Mouse (Mus musculus) liver, postnatal 0 days (tissue): ENCODE results near the gene Mfsd4a.

Experiments used
- CTCF ChIP-seq: sonication (generic); IDR thresholded peaks from 2 replicates; pipeline ENCODE4 v1.5.1; 2016; ENCODE audit warnings: antibody characterized with exemption, low read depth
- EP300 ChIP-seq: IDR thresholded peaks from 2 replicates; pipeline ENCODE4 v1.6.1; 2016; ENCODE audit warnings: antibody characterized with exemption, low read depth, mild to moderate bottlenecking

DNA sequence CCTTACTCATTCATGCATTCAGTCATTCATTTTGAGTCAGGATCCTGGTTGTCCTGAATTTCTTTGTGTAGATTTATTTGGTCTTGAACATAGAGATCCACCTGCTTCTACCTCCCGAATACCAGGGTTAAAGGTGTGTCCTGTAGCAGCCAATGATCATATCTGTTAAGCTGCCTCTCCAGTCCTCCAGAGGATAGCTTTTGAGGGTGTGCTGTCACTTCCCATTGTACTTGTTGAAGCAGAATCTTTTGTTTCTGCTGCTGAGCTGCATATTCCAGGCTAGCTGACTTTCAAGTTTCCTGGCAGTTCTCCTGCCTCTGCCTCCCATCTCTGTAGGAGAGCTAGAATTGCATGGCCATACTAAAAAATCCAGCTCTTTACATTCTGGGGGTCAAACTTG is 51.2 kb downstream of the Mfsd4a start:
- no peak for TF ChIP-seq CTCF
- no peak for TF ChIP-seq EP300
